Mouse (Mus musculus): ENCODE measurements around the gene Mfsd9. TPM values are rescaled to one million over a fixed set of nuclear protein-coding genes. Genes with fewer than 3 reads are reported as not detected.
"Not testable (repeated sequence)": the region's sequence is repeated elsewhere in the genome, so short reads cannot be mapped to it uniquely, and the experiment has no call there.

Mfsd9 gene
- total and polyA plus RNA-seq, 3 experiments = not detected

- no peak overlapping the region for H3K27ac ChIP-seq (ENCODE audit: insufficient read depth, low read depth)
- H3K9ac ChIP-seq (ENCODE audit: insufficient read depth, low read depth) = no peak overlapping the region
- no peaks in the 10 kb centered on the region for H3K4me1 ChIP-seq (ENCODE audit: control insufficient read depth in 1 of 2, insufficient read depth in 2 of 2)
- TF ChIP-seq NELFE (IDR thresholded peaks at IDR 0.05; ENCODE audit: low read depth, low read length) = no peak
- no peak for TF ChIP-seq ZMIZ1 (IDR thresholded peaks at IDR 0.05; ENCODE audit: low read depth, low read length)
- TF ChIP-seq ZKSCAN1 (IDR thresholded peaks at IDR 0.05; ENCODE audit: borderline replicate concordance, low read depth, low read length) = no peak
- no peak for TF ChIP-seq JUND (conservative IDR thresholded peaks at IDR 0.05; ENCODE audit: low read depth, low read length)
- no peak for TF ChIP-seq HCFC1 (IDR thresholded peaks at IDR 0.05; ENCODE audit: low read depth, low read length)
- no peak for TF ChIP-seq MYC (IDR thresholded peaks at IDR 0.05; ENCODE audit: low read depth, low read length)
- TF ChIP-seq MAFK (IDR thresholded peaks at IDR 0.05; ENCODE audit: insufficient replicate concordance, low read length) = no peak
- TF ChIP-seq USF2 (conservative IDR thresholded peaks at IDR 0.05; ENCODE audit: low read depth, low read length) = no peak
- TF ChIP-seq EP300 (IDR thresholded peaks at IDR 0.05; ENCODE audit: low read length) = no peak
- TF ChIP-seq SMC3 (IDR thresholded peaks at IDR 0.05; ENCODE audit: low read depth, low read length) = no peak
- no peak for TF ChIP-seq TBP (conservative IDR thresholded peaks at IDR 0.05; ENCODE audit: low read depth, low read length)
- TF ChIP-seq NRF1 (IDR thresholded peaks at IDR 0.05; ENCODE audit: low read depth, low read length) = no peak
- no peak for TF ChIP-seq SIN3A (IDR thresholded peaks at IDR 0.05; ENCODE audit: low read length)
- no peak for TF ChIP-seq CHD2 (IDR thresholded peaks at IDR 0.05; ENCODE audit: low read length)
- no peak for TF ChIP-seq E2F4 (IDR thresholded peaks at IDR 0.05; ENCODE audit: insufficient replicate concordance, low read depth, low read length)
- H3K4me2 ChIP-seq (ENCODE audit: insufficient read depth, low read depth, poor library complexity, severe bottlenecking) = no peak overlapping the region
- no peak overlapping the region for H3K4me3 ChIP-seq (replicated peaks in 1 of 3; ENCODE audit: low read depth in 2 of 3, low read length in 2 of 3, poor library complexity in 1 of 3)
- in situ Hi-C loops (cut with MboI; ENCODE audit: low pct_ligation_motif_present, low pct_unique_long_range_greater_than_20kb, low sequenced_read_pairs) = no loop called here
- no peaks in the 10 kb centered on the region for H3K79me2 ChIP-seq (replicated peaks; ENCODE audit: control insufficient read depth, extremely low read depth, insufficient read depth, poor library complexity, severe bottlenecking)
- DNase-seq (ENCODE audit: extremely low read depth) = no peak
- no peaks in the 10 kb centered on the region for H3K36me3 ChIP-seq (replicated peaks in 1 of 2; ENCODE audit: control insufficient read depth in 1 of 2, insufficient read depth in 1 of 2, low read length in 1 of 2)
- dilution Hi-C loops (cut with MboI; ENCODE audit: extremely low pct_ligation_motif_present, extremely low pct_unique_long_range_greater_than_20kb, low sequenced_read_pairs) = no loop called here
- peaks cover 46% of the 10 kb centered on the region for H3K9me3 ChIP-seq (replicated peaks; ENCODE audit: low read length)
- no peaks in the 10 kb centered on the region for H3K27me3 ChIP-seq (replicated peaks)
These were observed 44.4 kb downstream of the Mfsd9 start for GRCm38 (mm10) chr1:40746089-40746488.

- no peak for TF ChIP-seq IRF4 (IDR thresholded peaks at IDR 0.05; ENCODE audit: low read depth, low read length)
- no peak for TF ChIP-seq RCOR1 (conservative IDR thresholded peaks at IDR 0.05; ENCODE audit: low read depth, low read length)
- TF ChIP-seq E2F4 (IDR thresholded peaks at IDR 0.05; ENCODE audit: insufficient replicate concordance, low read depth, low read length) = no peak
- no peak for TF ChIP-seq MXI1 (IDR thresholded peaks at IDR 0.05; ENCODE audit: low read depth, low read length)
- no peak for TF ChIP-seq ZC3H11A (IDR thresholded peaks at IDR 0.05; ENCODE audit: low read depth, low read length)
- TF ChIP-seq ZKSCAN1 (IDR thresholded peaks at IDR 0.05; ENCODE audit: borderline replicate concordance, low read depth, low read length) = no peak
- no peak for TF ChIP-seq JUND (conservative IDR thresholded peaks at IDR 0.05; ENCODE audit: low read depth, low read length)
- no peak for TF ChIP-seq JUN (IDR thresholded peaks at IDR 0.05; ENCODE audit: insufficient read depth, low read depth, low read length)
- no peak for TF ChIP-seq RAD21 (IDR thresholded peaks at IDR 0.05; ENCODE audit: low read depth, low read length)
- no peak for TF ChIP-seq POLR2A (IDR thresholded peaks at IDR 0.05; ENCODE audit: low read depth, low read length)
- no peak for TF ChIP-seq CTCF (conservative IDR thresholded peaks at IDR 0.05 in 1 of 2, IDR thresholded peaks at IDR 0.05 in 1 of 2; ENCODE audit: low read depth in 2 of 2, low read length in 2 of 2)
- TF ChIP-seq ELF1 (IDR thresholded peaks at IDR 0.05; ENCODE audit: low read depth, low read length) = no peak
- no peak for TF ChIP-seq TBP (conservative IDR thresholded peaks at IDR 0.05; ENCODE audit: low read depth, low read length)
- in situ Hi-C loops (cut with MboI; ENCODE audit: low pct_ligation_motif_present, low pct_unique_long_range_greater_than_20kb, low sequenced_read_pairs) (no loop called here), dilution Hi-C loops (cut with MboI; ENCODE audit: extremely low pct_ligation_motif_present, extremely low pct_unique_long_range_greater_than_20kb, low sequenced_read_pairs) (no loop called here)
These were observed 49.7 kb downstream of the Mfsd9 start for GRCm38 (mm10) chr1:40740739-40741138.

GRCm38 (mm10) chr1:40738246-40738645 is 52.2 kb downstream of the Mfsd9 start:
- DNase-seq (ENCODE audit: extremely low read depth) = peak; percentile 26

More at GRCm38 (mm10) chr1:40740739-40741138, 49.7 kb downstream of the Mfsd9 start:
- Histone ChIP-seq H3K4me1 (ENCODE audit: control insufficient read depth in 1 of 2, insufficient read depth in 2 of 2) (no peaks in the 10 kb centered on the region), H3K9me3 (replicated peaks; ENCODE audit: low read length) (peaks cover 44% of the 10 kb centered on the region), H3K9ac (ENCODE audit: insufficient read depth, low read depth) (no peak overlapping the region), H3K27ac (ENCODE audit: insufficient read depth, low read depth) (no peak overlapping the region), H3K36me3 (replicated peaks in 1 of 2; ENCODE audit: control insufficient read depth in 1 of 2, insufficient read depth in 1 of 2, low read length in 1 of 2) (no peaks in the 10 kb centered on the region), H3K79me2 (replicated peaks; ENCODE audit: control insufficient read depth, extremely low read depth, insufficient read depth, poor library complexity, severe bottlenecking) (no peaks in the 10 kb centered on the region), H3K4me3 (replicated peaks in 1 of 3; ENCODE audit: low read depth in 2 of 3, low read length in 2 of 3, poor library complexity in 1 of 3) (no peak overlapping the region), H3K27me3 (replicated peaks) (no peaks in the 10 kb centered on the region), H3K4me2 (ENCODE audit: insufficient read depth, low read depth, poor library complexity, severe bottlenecking) (no peak overlapping the region)
- no peak for DNase-seq (ENCODE audit: extremely low read depth)

More at GRCm38 (mm10) chr1:40738246-40738645, 52.2 kb downstream of the Mfsd9 start:
- H3K4me2 ChIP-seq (ENCODE audit: insufficient read depth, low read depth, poor library complexity, severe bottlenecking); H3K79me2 ChIP-seq (replicated peaks; ENCODE audit: control insufficient read depth, extremely low read depth, insufficient read depth, poor library complexity, severe bottlenecking); H3K4me1 ChIP-seq (ENCODE audit: control insufficient read depth in 1 of 2, insufficient read depth in 2 of 2); H3K4me3 ChIP-seq (replicated peaks in 1 of 3; ENCODE audit: low read depth in 2 of 3, low read length in 2 of 3, poor library complexity in 1 of 3); dilution Hi-C loops (cut with MboI; ENCODE audit: extremely low pct_ligation_motif_present, extremely low pct_unique_long_range_greater_than_20kb, low sequenced_read_pairs); in situ Hi-C loops (cut with MboI; ENCODE audit: low pct_ligation_motif_present, low pct_unique_long_range_greater_than_20kb, low sequenced_read_pairs); H3K36me3 ChIP-seq (replicated peaks in 1 of 2; ENCODE audit: control insufficient read depth in 1 of 2, insufficient read depth in 1 of 2, low read length in 1 of 2); H3K9ac ChIP-seq (ENCODE audit: insufficient read depth, low read depth); H3K27me3 ChIP-seq (replicated peaks); H3K27ac ChIP-seq (ENCODE audit: insufficient read depth, low read depth): not testable (repeated sequence)
- H3K9me3 ChIP-seq (replicated peaks; ENCODE audit: low read length) = peaks cover 31% of the 10 kb centered on the region
